8 mouse cellular contexts compared by ENCODE assay signal in genomic region chr2:163204548-163205261, GRCm38 (mm10). TPM values are rescaled to one million over a fixed set of nuclear protein-coding genes. Genes with fewer than 3 reads are reported as not detected.
A peak's percentile ranks its signal among the peaks of the same experiment; 100 is the strongest.
DNase-seq lines count a peak whose midpoint lies in the region; ATAC-seq and TF ChIP-seq lines count a peak whose summit lies in the region.

No protein-coding gene starts in this region.

- no peaks in the 10 kb centered on the region for H3K36me3 ChIP-seq in kidney, embryonic 16.5 days (ENCODE audit: insufficient read depth, low read length)
- H3K36me3 ChIP-seq in hindbrain, embryonic 11.5 days (ENCODE audit: control insufficient read depth, insufficient read depth, low read length), result no peaks in the 10 kb centered on the region
- H3K36me3 ChIP-seq in liver, embryonic 16.5 days (ENCODE audit: control insufficient read depth, insufficient read depth), result no peaks in the 10 kb centered on the region

- H3K9ac ChIP-seq in kidney, embryonic 16.5 days (replicated peaks; ENCODE audit: low read length), result 0 out of 2 replicates have a peak overlapping the region, but pooled peaks have one; percentile 7
- H3K9ac ChIP-seq in hindbrain, embryonic 11.5 days (ENCODE audit: low read depth, low read length), result peak overlapping the region; percentile 62
- H3K9ac ChIP-seq in liver, embryonic 16.5 days (ENCODE audit: low read depth, low read length), result no peak overlapping the region

- H3K4me1 ChIP-seq in kidney, embryonic 16.5 days (ENCODE audit: insufficient read depth, low read length), result peaks cover 25% of the 10 kb centered on the region
- peaks cover 7% of the 10 kb centered on the region for H3K4me1 ChIP-seq in hindbrain, embryonic 11.5 days (replicated peaks; ENCODE audit: control insufficient read depth, insufficient read depth, low read length)
- H3K4me1 ChIP-seq in liver, embryonic 16.5 days (ENCODE audit: control insufficient read depth, low read depth, low read length), result peaks cover 2% of the 10 kb centered on the region
- H3K4me1 ChIP-seq in olfactory bulb, adult 2 months (ENCODE audit: control insufficient read depth, insufficient read depth, low read length), result peaks cover 28% of the 10 kb centered on the region

- peak overlapping the region; percentile 52 for H3K4me3 ChIP-seq in kidney, embryonic 16.5 days (ENCODE audit: low read length)
- H3K4me3 ChIP-seq in hindbrain, embryonic 11.5 days (ENCODE audit: low read depth, low read length), result peak overlapping the region; percentile 48
- peak overlapping the region; percentile 35 for H3K4me3 ChIP-seq in liver, embryonic 16.5 days (ENCODE audit: low read depth, low read length)
- peak overlapping the region; percentile 70 for H3K4me3 ChIP-seq in olfactory bulb, adult 2 months (ENCODE audit: insufficient read depth, low read depth, low read length)

- 1% methylated on average over 41 of the region's 45 CpGs for WGBS in kidney, embryonic 16.5 days
- WGBS in hindbrain, embryonic 11.5 days, result under 1% methylated on average over 25 of the region's 45 CpGs
- WGBS in liver, embryonic 16.5 days (ENCODE audit: insufficient replicate concordance), result 2% methylated on average over 28 of the region's 45 CpGs
- 2% methylated on average over 44 of the region's 45 CpGs for WGBS in olfactory bulb, adult 2 months

- no peak for TF ChIP-seq CTCF in olfactory bulb, adult 2 months (IDR thresholded peaks at IDR 0.05; ENCODE audit: insufficient read depth, low read depth, low read length)

- peaks cover 12% of the 10 kb centered on the region; the same call in 1 of the 2 replicates for H3K9me3 ChIP-seq in kidney, embryonic 16.5 days (ENCODE audit: low read length)
- 0 out of 2 replicates have a peak, but pooled peaks cover 3% of the 10 kb centered on the region for H3K9me3 ChIP-seq in hindbrain, embryonic 11.5 days (ENCODE audit: control insufficient read depth, low read length)
- H3K9me3 ChIP-seq in liver, embryonic 16.5 days (replicated peaks; ENCODE audit: control insufficient read depth, low read length), result no peaks in the 10 kb centered on the region

- no peak for DNase-seq in kidney, adult 9 months
- DNase-seq in embryo, embryonic 9.5 days (ENCODE audit: extremely low spot score), result peak; percentile 40
- DNase-seq in hindbrain, embryonic 11.5 days (ENCODE audit: low spot score), result peak; percentile 66
- no peak for DNase-seq in left cerebral cortex, adult 11 months (ENCODE audit: low spot score)
- DNase-seq in spleen, postnatal 14 days (ENCODE audit: low spot score in 2 of 2), result no peak

- H3K27me3 ChIP-seq in kidney, embryonic 16.5 days (ENCODE audit: insufficient read depth, low read length), result peaks cover 74% of the 10 kb centered on the region
- H3K27me3 ChIP-seq in hindbrain, embryonic 11.5 days (ENCODE audit: control insufficient read depth, insufficient read depth, low read length), result peaks cover 10% of the 10 kb centered on the region
- H3K27me3 ChIP-seq in liver, embryonic 16.5 days (ENCODE audit: control insufficient read depth, insufficient read depth, low read depth, low read length), result peaks cover 55% of the 10 kb centered on the region

- no peak for TF ChIP-seq POLR2A in olfactory bulb, adult 2 months (IDR thresholded peaks at IDR 0.05; ENCODE audit: insufficient read depth, low read depth, low read length)

- ATAC-seq in kidney, embryonic 16.5 days (ENCODE audit: low FRiP score, low TSS enrichment), result peak; percentile 43
- peak; percentile 50 for ATAC-seq in hindbrain, embryonic 11.5 days (ENCODE audit: low FRiP score)
- ATAC-seq in liver, embryonic 16.5 days (ENCODE audit: low read depth), result no peak

- peak overlapping the region; percentile 82 for H3K4me2 ChIP-seq in kidney, embryonic 16.5 days (replicated peaks; ENCODE audit: low read depth, low read length)
- H3K4me2 ChIP-seq in hindbrain, embryonic 11.5 days (replicated peaks; ENCODE audit: low read depth, low read length), result peak overlapping the region; percentile 87
- peak overlapping the region; percentile 32 for H3K4me2 ChIP-seq in liver, embryonic 16.5 days (ENCODE audit: low read depth, low read length)

- no peak overlapping the region for H3K27ac ChIP-seq in kidney, embryonic 16.5 days (ENCODE audit: low read length)
- H3K27ac ChIP-seq in hindbrain, embryonic 11.5 days (ENCODE audit: low read depth, low read length), result no peak overlapping the region; the same call in 1 of the 2 replicates
- no peak overlapping the region for H3K27ac ChIP-seq in liver, embryonic 16.5 days (ENCODE audit: low read length)
- peak overlapping the region; percentile 53 for H3K27ac ChIP-seq in olfactory bulb, adult 2 months (ENCODE audit: insufficient read depth, low read depth, low read length)

RNA-seq across cellular contexts. Expression of gene Tox2, which starts 1.8 kb away (rescaled TPM):
- 1.8 and 2.0 TPM in 2 replicates for polyA plus RNA-seq in kidney, embryonic 16.5 days (2015; fragmentation: Nextera tagmentation; extraction: Ambion mirVana)
- polyA plus RNA-seq in hindbrain, embryonic 11.5 days (2014; fragmentation: Nextera tagmentation; extraction: Ambion mirVana), result 15.6 and 17.5 TPM in 2 replicates
- polyA plus RNA-seq in liver, embryonic 16.5 days (2015; fragmentation: Nextera tagmentation; extraction: Ambion mirVana), result 0.40 and 0.67 TPM in 2 replicates
- not detected in 2 replicates for polyA plus RNA-seq in olfactory bulb, adult 2 months (2012; ENCODE audit: insufficient read depth, insufficient read length, low replicate concordance, missing spikeins)

Comparison
In these comparisons a context has a peak if more than half of its experiments do, and no peak if none do; other contexts are left out.
1. H3K4me2 ChIP-seq: peak in every context shown above with its lines; median percentile 87 in hindbrain, embryonic 11.5 days; 82 in kidney, embryonic 16.5 days; 32 in liver, embryonic 16.5 days.
2. DNase-seq: peak in embryo, embryonic 9.5 days (single experiment) and hindbrain, embryonic 11.5 days (single experiment); none in kidney, adult 9 months (single experiment), left cerebral cortex, adult 11 months (single experiment) and spleen, postnatal 14 days (0 of 2).
3. Peak in every context shown above with its lines, with median percentiles within 50 percentile points of each other: H3K4me3 ChIP-seq.